Mouse (Mus musculus) liver, postnatal 0 days (tissue): Measurements from ENCODE around the gene Zfp369.
"Not testable (repeated sequence)": the region's sequence is repeated elsewhere in the genome, so short reads cannot be mapped to it uniquely, and the experiment has no call there.

ENCODE experiments used
- CTCF ChIP-seq: sonication (generic); IDR thresholded peaks from 2 replicates; pipeline ENCODE4 v1.5.1; 2016; ENCODE audit warnings: antibody characterized with exemption, low read depth
- EP300 ChIP-seq: IDR thresholded peaks from 2 replicates; pipeline ENCODE4 v1.6.1; 2016; ENCODE audit warnings: antibody characterized with exemption, low read depth, mild to moderate bottlenecking

GRCm38 (mm10) chr13:65351768-65352167 lies 73.2 kb downstream of the Zfp369 start:
- not testable (repeated sequence) for TF ChIP-seq EP300, CTCF
